Mouse (Mus musculus) midbrain, embryonic 14.5 days (tissue): ENCODE data around the gene Rbm48. TPM values are rescaled to one million over a fixed set of nuclear protein-coding genes. Genes with fewer than 3 reads are reported as not detected.

Source experiments
- ATAC-seq: fragments of 200-750 bp; cut with Nextera tagmentation; 2 replicates; pipeline ENCODE4 v1.8.0; 2017; ENCODE audit warnings: moderate number of reproducible peaks, moderate library complexity; ENCODE audit not compliant: low FRiP score, low TSS enrichment
- DNase-seq: peaks from one replicate; pipeline ENCODE4 v3.0.0-alpha.2; 2015
- H3K27ac ChIP-seq: fragments of 300-500 bp; sonication (generic); replicated peaks from 2 replicates; pipeline ENCODE4 v1.5.1; 2014; ENCODE audit warnings: mild to moderate bottlenecking, low read depth, low read length, moderate library complexity
- H3K27me3 ChIP-seq: fragments of 300-500 bp; sonication (generic); 2 replicates; pipeline ENCODE4 v1.6.1; 2014; ENCODE audit warnings: low read length, control low read depth, mixed read lengths; ENCODE audit not compliant: control insufficient read depth, insufficient read depth
- H3K36me3 ChIP-seq: fragments of 300-500 bp; sonication (generic); 2 replicates; pipeline ENCODE4 v1.6.1; 2014; ENCODE audit warnings: low read length, control low read depth; ENCODE audit not compliant: control insufficient read depth, insufficient read depth
- H3K4me1 ChIP-seq: fragments of 300-500 bp; sonication (generic); 2 replicates; pipeline ENCODE4 v1.6.1; 2014; ENCODE audit warnings: mild to moderate bottlenecking, antibody characterized with exemption, low read length, control low read depth; ENCODE audit not compliant: control insufficient read depth, insufficient read depth
- H3K4me2 ChIP-seq: fragments of 300-500 bp; sonication (generic); 2 replicates; pipeline ENCODE4 v1.6.1; 2014; ENCODE audit warnings: mild to moderate bottlenecking, low read length, moderate library complexity
- H3K4me3 ChIP-seq: fragments of 300-500 bp; sonication (generic); replicated peaks from 2 replicates; pipeline ENCODE4 v1.5.1; 2014; ENCODE audit warnings: low read depth, low read length
- H3K9ac ChIP-seq: fragments of 300-500 bp; sonication (generic); replicated peaks from 2 replicates; pipeline ENCODE4 v1.6.1; 2014; ENCODE audit warnings: mild to moderate bottlenecking, low read length, moderate library complexity
- H3K9me3 ChIP-seq: fragments of 300-500 bp; sonication (generic); 2 replicates; pipeline ENCODE4 v1.6.1; 2016; ENCODE audit warnings: low read length, control low read depth, mixed read lengths; ENCODE audit not compliant: control insufficient read depth
- WGBS: fragments of 180-500 bp; shearing (Covaris S2); extraction: QIAGEN DNeasy Blood & Tissue Kit; methylation state at CpG from one replicate; pipeline ENCODE4 v1.1.7; 2014; 5-methylcytosine and 5-hydroxymethylcytosine counted together
- polyA plus RNA-seq: library from polyadenylated mRNA; unstranded; fragments of >200 nt; fragmentation: Nextera tagmentation; extraction: Ambion mirVana; gene quantifications from 2 replicates; pipeline ENCODE4 v1.2.1, GENCODE M21; 2014

The Rbm48 gene
- polyA plus RNA-seq, 1 experiment from 2014 or later: 18.5 TPM

- Histone ChIP-seq H3K4me2 (no peak overlapping the region), H3K9ac (no peak overlapping the region), H3K4me1 (peaks cover 13% of the 10 kb centered on the region), H3K27ac (no peak overlapping the region), H3K27me3 (no peaks in the 10 kb centered on the region), H3K36me3 (no peaks in the 10 kb centered on the region), H3K4me3 (no peak overlapping the region), H3K9me3 (no peaks in the 10 kb centered on the region)
- 77% methylated on average over 6 of the region's 6 CpGs for WGBS
- DNase-seq (no peak), ATAC-seq (no peak)
Measured at GRCm38 (mm10) chr5:3541871-3542270, 54.5 kb downstream of the Rbm48 start.

GRCm38 (mm10) chr5:3538505-3539472 lies 57.6 kb downstream of the Rbm48 start:
- WGBS: 73% methylated on average over 11 of the region's 11 CpGs
- Histone ChIP-seq H3K4me3 (no peak overlapping the region), H3K9ac (no peak overlapping the region), H3K4me1 (no peaks in the 10 kb centered on the region), H3K9me3 (no peaks in the 10 kb centered on the region), H3K27ac (no peak overlapping the region), H3K4me2 (no peak overlapping the region), H3K36me3 (no peaks in the 10 kb centered on the region), H3K27me3 (no peaks in the 10 kb centered on the region)
- DNase-seq (no peak), ATAC-seq (no peak)

GRCm38 (mm10) chr5:3536592-3537212 lies 59.7 kb downstream of the Rbm48 start:
- H3K27me3 ChIP-seq: no peaks in the 10 kb centered on the region
- no peak overlapping the region for H3K4me2 ChIP-seq
- H3K27ac ChIP-seq: no peak overlapping the region
- 67% methylated on average over 3 of the region's 3 CpGs for WGBS
- H3K36me3 ChIP-seq: no peaks in the 10 kb centered on the region
- H3K4me3 ChIP-seq: no peak overlapping the region
- DNase-seq: no peak
- no peak overlapping the region for H3K9ac ChIP-seq
- ATAC-seq: no peak
- no peaks in the 10 kb centered on the region for H3K4me1 ChIP-seq
- H3K9me3 ChIP-seq: no peaks in the 10 kb centered on the region

Other genes starting within 250 kb of the Rbm48 start
- gene Fam133b, start 52.8 kb downstream of the Rbm48 start, polyA plus RNA-seq: 25.7 and 29.0 TPM in 2 replicates
- 3.6 and 4.1 TPM in 2 replicates for gene 1700109H08Rik, start 25.0 kb downstream of the Rbm48 start, polyA plus RNA-seq
- gene Pex1, start 519 bp downstream of the Rbm48 start, polyA plus RNA-seq: 21.8 and 24.4 TPM in 2 replicates
- not detected in 2 replicates for gene Tmbim7, start 54.6 kb upstream of the Rbm48 start, polyA plus RNA-seq
- gene Gatad1, start 60.6 kb upstream of the Rbm48 start, polyA plus RNA-seq: 66.9 and 72.5 TPM in 2 replicates
- gene Ankib1, start 206.3 kb upstream of the Rbm48 start, polyA plus RNA-seq: 19.5 and 25.6 TPM in 2 replicates
- 56.9 and 68.8 TPM in 2 replicates for gene Krit1, start 206.6 kb upstream of the Rbm48 start, polyA plus RNA-seq
- gene Lrrd1, start 248.6 kb upstream of the Rbm48 start, polyA plus RNA-seq: 0.12 and 0.18 TPM in 2 replicates